Mouse (Mus musculus) urinary bladder, postnatal 25 days (tissue): ENCODE data around the gene Tcp11l1.

Experiments used
- DNase-seq: peaks from one replicate; pipeline ENCODE4 v3.0.0; 2022; ENCODE audit warnings: low spot score

The Tcp11l1 gene

DNA sequence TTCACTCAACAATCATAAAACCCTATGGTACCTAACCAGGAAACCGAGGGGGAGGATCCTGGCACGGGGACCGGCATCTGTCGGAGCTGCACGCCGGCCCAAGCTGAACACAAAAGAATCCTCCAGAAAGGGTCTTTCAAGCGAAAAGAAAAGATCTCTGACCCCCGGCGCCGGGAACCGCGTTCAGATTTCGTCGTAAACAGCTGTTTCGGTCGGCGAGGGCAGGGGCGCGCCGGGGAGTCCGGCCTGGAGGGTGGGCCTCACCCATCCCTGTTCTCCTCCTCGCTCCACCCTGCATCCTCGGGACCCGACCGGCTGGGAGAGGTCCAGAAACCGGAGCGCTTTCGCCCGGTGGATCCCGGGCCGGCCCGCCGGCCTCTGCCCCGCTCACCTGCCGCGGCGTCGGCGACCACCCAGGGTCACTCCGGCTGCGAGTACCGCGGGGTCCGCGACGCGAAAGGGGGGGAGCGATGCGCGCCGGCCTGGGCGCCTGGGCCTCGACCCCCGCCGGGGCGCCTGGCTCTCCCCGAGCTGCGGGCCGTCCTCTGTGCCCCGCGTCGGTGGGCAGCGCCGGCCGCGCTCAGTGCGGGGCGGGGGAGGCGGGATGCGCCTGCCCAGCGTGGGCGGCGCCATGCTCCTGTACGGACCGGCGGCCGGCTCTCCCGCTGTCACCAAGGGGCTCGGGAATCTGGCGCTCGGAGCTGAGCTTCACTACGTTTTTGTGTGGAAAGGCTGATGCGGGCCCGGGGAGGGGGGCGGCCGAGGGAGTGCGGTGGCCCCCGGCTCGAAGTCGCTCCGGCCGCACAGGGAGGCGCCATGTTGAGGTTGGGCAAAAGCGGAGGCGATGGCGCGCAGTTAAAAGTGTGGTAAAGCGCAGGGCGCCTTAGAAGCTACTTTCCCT, at the start of gene Tcp11l1:
Tcp11l1 (minus strand) TSS at position 585 of the 901 bp plus-strand sequence.
- DNase-seq = peak; percentile 66

DNA sequence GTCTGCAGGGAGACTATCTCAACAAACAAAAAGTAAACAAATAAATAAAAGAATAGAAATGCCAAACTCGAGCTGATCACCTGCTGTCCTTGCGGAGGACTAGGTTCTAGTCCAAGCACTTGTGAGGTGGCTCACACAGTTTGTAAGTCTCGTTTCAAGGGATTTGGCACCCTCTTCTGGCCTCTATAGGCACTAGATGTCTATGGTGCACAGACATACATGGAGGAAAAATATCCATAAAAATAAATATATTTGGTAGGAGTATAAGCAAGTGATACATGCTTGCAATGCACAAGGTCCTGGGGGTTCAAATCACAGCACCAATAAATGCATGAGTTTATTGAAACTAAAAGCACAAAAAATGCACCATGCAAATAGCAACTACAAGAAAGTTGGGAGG, 38.6 kb upstream of the Tcp11l1 start:
- no peak for DNase-seq

DNA sequence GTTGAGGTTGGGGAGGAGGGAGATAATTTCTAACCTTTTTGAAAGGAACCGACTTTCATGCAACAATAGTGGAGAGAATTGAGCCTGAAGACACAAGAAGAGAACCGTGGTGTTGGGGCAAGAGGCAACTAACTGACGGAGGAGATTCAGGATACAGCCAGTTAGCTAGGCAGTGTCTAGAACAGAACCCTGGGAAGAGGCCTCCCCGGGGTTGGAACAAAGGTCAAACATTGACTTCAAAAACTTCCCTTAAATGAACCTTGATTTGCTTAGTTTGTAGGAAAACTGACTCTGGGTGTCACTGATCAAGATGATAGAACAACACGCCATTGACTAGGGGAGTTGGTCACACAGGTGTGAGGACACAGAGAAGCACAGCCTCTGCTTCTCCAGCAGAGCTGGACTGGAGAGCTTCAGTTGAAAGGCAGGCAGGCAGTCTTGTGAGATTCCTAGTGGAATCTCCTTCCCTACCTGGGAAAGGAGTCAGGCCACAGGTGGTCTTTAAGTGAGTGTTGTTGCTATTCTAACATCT, 36.7 kb upstream of the Tcp11l1 start:
- no peak for DNase-seq

DNA sequence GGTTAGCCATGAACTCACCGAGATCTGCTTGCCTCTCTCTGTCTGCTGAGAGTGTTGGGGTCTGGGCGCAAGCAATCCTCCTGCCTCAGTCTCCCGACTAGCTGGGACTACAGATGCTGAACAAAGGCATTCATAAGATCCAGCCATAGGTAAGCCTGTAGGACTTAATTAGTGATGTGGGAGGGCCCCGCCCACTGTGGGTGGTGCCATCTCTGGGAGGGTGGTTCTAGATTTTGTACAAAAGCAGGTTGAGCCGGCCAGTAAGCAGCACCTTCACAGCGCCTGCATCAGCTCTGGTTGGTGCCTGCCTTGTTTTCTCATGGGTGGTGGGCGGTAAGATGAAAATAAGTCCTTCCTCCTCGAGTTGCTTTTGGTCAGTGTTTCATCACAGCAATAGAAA, 34.3 kb upstream of the Tcp11l1 start:
- no peak for DNase-seq

DNA sequence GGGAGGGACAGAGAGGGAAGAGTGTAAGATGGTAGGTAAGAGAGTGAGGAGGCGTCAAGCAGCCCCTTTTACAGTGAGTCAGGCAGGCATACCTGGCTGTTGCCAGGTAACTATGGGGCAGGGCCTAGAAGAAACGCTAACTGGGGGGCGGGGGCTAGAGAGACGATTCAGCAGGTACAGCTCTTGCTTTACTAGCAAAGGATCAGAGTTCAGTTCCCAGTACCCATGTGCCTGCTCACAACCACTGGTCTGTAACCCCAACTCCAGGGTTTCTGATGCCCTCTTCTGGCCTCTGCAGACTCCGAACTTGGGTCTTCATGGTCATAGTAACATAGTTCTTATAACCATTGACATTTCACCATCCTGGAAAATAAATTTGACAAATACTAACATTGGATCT, 32.0 kb upstream of the Tcp11l1 start:
- DNase-seq = no peak

DNA sequence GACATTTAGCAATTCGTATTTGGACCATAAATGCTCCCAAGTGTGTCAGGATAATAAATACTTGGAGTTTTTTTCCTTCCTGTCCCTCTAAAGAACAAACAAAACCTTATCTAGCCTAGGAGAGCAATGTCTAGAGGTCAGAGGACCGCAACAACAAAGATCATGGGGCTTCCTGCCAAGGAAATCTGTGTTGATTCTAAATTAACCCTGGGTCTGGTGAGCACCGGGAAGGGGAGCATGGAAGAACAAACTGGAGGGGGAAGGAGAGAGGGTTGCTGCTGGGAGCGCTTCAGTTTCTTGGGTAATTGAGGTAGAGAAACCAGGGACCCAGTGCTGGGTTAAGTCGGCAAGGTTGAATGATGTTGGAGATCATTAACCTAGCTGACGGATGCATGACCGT, 31.2 kb upstream of the Tcp11l1 start:
- no peak for DNase-seq

DNA sequence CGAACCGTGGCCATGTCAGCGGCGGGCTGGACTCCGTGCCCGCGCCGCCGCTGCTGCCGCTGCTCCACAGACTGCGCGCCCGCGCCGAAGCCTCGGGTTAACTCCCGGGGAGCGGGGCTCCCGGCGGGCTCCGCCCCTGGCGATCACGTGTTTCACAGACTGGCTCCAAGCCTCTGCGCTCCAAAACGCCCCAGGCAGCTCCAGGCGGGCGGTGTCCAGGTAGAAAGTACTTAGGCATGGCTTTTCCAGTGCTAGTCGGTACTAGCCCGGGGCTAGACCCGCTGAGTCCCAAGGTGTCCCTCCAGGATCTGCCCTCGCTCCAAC, 30.7 kb upstream of the Tcp11l1 start, which contains the start of gene Depdc7:
Depdc7 (minus strand) TSS at position 138 of the 324 bp plus-strand sequence.
- peak; percentile 92 for DNase-seq

DNA sequence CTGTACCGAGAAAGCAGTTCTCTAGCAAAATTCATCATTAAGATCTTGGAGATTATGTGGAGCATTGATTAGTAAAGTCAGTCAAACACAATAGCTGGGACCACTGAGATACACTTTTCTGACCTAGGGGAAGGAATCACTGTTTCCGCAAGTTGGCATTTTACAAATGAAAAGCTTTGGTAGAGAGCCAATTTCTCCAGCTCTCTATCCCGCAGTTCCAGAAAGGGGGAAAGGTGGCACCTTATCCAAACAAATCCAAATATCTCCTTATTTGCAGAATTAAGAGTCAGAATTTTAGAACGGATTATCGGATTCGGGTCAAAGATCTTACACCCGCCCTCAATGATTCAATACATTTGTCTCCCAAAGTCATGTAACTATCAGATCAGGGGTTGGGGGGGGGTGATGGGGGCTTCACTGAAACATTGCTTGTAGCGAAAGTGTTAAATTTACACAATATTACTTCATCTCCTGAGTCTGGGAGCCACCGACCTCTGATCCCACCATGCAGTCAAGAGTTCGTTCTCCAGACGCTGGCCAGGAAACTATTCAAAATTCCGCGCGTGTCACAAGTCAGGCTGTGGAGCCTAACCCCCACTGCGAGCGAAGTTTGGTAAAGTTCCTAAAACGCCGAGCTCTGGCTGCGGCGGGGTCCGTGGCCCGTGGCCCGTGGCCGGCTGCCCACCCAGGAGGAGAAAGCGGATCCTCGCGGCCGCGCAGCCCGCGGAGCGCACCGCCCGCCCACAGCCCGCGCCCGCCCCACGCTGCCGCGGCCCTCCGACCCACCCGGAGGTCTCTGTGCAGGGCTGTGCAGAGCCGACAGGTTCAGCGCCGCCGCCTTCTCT, 30.1 kb upstream of the Tcp11l1 start:
- DNase-seq = no peak

DNA sequence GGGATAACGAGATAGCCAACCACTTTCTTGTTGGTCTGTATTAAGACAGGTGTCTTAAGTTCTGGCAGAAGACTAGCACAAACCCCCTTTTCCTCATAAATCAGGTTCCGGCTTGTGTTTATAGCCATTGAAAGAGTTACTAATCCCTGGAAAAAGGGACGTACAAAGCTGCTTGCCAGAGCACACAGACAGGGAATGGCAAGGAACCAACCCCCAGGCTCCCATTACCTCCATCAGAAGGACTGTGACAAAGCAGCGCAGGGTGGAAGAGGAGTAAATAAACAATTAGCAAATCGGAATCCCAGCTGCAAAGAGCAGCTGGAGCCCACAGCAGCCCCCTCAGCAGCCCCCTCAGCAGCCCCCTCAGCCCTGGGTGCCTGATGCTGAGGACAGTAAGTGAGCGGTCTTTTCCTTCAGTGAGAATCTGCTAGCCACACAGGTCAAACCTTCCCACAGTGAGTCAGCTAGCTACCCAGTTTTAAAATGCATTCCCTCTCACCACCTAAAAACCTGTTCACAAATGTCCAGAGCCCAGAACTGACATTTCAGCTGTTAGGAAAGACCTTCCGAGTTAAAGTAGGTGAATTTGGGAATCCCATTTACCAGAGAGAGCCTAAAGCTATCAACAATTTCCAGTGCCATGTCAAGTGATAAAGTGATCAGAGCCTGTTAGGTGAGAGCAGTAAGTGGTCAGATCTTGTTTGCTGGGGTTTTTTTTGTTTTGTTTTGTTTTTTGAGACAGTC, 29.2 kb upstream of the Tcp11l1 start:
- DNase-seq = no peak

DNA sequence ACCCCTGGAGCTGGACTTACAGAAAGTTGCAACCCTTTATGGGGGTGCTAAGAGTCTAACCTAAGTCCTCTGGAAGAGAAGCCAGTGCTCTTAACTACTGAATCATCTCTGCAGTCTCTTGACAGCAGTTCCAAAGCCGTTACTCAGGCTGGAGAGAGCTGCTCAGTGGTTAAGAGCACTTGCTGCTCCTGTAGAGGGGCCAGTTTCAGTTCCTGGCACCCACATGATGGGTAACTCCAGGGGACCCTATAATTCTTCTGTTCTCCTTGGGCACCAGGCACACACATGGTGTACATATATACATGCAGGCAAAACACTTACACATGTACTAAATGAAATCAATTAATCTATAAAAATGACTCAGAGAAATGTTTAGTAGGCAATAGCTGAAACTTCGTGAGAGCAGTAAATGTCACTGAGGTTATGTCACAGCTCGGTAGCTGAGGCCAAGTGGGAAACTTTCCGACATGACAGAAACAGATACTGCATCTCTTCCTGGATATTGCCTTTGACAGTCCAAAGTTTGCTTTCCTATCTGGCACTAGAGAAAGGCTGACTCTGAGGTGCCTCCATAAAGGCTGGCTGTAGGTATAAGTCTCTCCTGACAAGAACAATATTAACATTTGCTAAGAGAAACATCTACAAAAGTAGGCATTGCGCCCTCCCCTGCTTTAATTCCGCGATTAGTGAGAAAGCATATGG, 28.4 kb upstream of the Tcp11l1 start:
- DNase-seq = no peak

DNA sequence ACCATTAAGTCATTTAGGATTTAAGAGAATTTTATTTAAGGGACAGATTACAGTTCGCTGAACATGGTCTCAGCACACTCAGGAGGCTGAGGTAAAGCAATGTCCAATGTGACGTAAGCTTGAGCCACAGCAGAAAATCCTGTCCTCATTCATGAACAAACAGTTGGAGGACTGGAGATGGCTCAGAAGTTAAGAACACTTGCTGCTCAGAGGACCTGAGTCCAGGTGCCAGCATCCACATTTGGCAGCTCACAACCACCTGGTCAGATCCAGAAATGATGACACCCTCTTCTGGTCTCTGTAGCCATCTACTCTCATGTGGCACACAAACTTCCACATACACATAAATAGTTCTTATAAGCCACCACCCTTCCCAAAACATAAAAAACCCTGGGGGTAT, 27.7 kb upstream of the Tcp11l1 start:
- DNase-seq = no peak

DNA sequence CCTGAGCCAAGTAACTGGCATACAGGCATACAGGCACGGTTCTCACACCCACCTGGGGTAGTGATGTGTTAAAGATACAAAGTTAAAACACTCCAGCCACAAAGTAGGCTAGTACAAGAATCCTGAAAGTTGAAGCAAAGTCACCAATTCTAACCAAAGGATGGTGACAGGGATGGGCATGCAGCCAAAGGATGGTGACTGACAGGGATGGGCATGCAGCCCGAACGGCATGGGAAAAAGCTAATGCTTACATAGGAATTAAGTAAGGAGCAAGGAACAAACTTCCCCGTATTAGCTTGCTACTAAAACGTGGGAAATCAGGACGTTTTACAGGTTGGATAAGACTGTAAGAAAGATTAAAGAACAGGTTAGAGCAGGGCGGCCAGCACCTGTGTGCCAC, 24.3 kb upstream of the Tcp11l1 start:
- DNase-seq = no peak

DNA sequence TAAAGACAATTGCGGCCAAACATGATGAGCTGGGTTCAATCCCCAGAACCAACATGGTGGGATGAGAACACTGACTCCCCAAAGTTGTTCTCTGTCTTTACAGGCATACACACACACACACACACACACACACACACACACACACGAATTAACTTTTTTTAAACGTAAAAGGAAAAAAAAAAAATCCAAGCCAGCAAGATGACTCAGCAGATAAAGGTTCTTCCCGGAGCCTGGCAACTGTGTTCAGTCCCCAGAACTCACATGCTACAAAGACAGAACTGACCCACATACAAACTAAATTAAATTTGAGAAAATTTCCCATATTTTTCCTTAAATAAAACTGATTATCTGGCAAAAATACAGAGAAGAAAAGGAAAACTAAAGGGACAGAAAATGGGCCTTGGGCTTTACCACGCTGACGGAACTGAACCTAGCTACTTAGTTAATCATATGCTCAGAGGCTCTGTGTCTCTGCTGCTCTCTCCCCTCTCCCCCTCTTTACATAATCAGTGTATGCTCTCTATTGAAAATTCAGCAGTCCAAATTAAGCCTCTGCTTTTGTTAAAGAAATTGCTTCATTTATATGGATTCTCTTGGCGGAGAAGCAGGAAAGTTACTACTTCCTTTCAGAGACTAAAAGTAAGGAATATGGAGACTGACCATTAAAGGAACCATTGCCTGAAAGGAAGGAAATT, 20.7 kb upstream of the Tcp11l1 start:
- no peak for DNase-seq

DNA sequence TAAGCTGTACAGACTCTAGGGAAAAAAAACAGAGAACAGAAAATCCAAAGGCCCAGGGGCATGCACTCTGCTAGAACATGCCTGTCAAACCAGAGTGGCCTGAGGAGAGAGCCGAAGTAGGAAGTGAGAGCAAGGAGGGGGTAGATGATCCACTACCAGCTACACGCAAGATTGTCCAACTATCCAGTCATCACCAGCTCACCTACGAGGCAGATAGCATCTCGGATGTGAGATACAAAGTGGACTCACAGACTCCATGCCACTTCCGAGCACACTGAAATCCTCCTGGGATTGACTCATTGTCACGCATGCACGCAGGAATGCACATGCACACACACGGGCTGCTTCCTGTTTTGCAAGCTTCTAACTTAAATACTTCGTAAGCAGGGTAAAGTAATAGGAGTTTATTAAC, 20.1 kb upstream of the Tcp11l1 start:
- DNase-seq = no peak

DNA sequence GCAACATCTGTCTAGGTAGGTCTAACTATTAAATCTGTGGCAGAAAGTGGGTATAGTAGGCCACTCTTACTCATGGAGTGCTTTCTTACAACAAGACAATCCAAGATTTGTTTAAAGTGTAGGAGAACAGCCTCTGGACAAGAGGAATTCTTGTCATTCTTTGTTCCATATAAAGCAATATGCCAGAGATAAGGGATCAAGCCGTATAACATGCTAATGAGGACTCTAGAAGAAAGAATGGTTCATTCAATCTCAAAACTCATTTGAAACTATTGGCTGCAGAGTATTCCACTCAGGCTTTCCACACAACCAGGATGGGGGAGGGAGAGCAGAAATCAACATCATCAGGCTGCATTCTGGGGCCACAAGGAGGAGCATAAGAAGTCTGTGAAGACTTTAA, 15.4 kb upstream of the Tcp11l1 start:
- no peak for DNase-seq

DNA sequence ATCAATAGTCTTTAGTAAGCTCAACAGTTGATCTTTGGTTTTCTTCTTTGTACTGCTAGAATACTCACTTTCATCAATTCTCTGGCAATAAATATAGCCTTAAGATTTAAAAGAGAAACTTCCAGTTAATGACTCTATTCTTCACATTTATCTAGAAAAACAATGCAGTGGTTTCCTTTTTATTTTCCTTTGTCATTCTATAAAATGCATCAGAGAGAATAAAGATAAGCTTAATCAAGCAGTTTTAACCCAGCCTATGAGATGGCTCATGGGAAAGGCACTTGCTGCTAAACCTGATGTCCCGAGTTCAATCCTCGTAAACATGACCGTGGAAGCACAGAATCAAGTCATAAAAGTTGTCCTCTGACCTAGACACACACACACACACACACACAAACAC, 10.1 kb upstream of the Tcp11l1 start:
- no peak for DNase-seq

DNA sequence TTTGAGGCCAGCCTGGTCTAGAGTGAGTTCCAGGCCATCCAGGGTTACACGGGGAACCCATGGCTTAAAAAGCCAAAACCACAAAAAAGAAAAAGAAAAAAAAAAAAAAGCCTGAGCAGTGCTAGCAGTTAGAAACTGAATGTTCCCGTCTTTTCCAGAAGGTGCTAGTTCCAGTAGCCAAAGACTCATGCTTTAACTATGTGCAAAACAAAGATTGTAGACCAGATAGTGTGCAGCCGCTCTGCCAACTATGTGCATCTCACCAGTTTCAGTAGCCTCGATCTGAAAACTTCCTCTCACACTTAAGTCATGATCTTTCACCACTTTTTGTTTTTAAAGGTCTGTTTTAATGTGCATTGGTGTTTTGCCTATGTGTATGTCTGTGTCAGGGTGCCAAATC, 5.9 kb upstream of the Tcp11l1 start:
- no peak for DNase-seq

DNA sequence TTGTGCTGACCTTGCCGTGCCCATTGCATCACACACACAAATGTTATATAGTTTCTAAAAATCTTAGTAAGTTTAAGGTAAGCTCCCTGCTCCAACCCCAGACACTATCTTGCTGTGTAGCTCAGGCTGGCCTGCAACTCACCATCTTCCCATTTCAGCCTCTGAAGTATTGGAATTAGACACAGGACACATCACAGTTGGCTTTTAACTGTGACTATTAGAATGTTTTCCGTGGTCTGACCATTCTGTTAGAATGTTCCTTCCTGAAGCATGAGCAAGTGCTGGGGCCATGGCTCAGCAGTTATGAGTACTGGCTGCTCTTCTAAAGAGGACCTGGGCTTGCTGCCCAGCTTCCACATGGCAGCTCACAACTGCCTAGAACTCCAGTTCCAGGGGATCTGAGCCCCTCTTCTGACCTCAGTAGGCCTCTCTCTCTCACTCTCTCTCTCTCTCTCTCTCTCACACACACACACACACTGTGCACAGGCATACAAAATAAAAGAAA, 5.3 kb upstream of the Tcp11l1 start:
- DNase-seq = no peak

DNA sequence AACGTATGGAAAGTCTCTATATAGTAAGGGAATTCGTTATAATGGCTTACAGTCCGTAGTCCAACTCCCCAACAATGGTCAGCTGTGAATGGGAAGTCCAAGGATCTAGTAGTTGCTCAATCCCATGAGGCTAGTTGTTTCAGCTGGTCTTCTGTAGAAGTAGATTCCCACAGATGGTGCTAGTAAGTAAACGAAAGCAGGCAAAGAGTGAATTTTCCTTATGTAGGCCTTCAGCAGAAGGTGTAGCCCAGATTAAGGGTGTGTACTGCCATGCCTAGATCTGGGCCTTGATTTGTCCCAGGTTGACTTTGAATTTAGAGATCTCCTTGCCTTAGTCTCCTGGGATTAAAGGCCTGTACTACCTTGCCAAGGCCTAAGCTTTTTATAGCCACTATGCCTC, 4.3 kb upstream of the Tcp11l1 start, which contains the start of gene Pin1rt1:
Pin1rt1 (minus strand) TSS at position 101 of the 400 bp plus-strand sequence.
- DNase-seq = no peak

DNA sequence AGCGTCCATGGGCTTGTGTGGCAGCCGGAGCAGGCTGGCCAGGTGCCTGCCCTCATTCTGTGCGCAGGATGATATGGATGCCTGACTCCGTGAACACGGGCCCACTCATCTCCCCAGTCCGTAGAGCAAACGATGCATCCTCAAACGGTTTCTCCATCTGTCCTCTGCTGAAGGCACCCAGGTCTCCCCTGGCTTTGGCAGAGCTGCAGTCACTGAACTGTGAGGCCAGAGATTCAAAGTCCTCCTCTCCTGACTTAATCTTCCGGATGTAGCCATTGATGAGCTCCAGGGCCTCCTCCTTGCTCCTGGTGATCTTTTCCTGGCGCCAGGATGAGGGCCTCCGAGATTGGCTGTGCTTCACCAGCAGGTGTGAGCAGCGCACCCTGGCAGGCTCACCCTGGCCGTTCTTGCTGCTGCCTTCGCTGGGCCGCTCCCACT, 2.3 kb upstream of the Tcp11l1 start:
- no peak for DNase-seq

DNA sequence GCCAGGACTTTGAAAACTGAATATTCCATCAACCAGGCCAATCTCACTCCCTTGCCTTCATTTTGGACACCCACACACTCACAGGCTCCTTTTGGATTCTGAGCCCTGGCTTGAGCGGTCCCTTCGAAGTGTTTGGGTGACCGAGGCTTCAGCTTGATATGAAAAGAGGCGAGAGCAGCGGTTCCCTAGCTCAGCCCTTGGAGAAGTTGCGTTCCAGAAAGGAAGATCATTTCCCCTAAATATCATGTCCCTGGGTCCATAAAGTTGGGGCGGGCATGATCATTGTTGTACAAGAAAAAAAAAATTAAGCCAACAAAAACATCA, 479 bp upstream of the Tcp11l1 start:
- no peak for DNase-seq
